Mouse (Mus musculus) neutrophil, adult 65 days (primary cell): ENCODE data around the gene Zfp384. TPM values are rescaled to one million over a fixed set of nuclear protein-coding genes. Genes with fewer than 3 reads are reported as not detected.

Experiments
- total RNA-seq: library from RNA; stranded (reverse); gene quantifications from 2 replicates; pipeline ENCODE4 v1.2.4, GENCODE M21; 2023

Gene Zfp384
- total RNA-seq = 86.5 and 92.3 TPM in 2 replicates

GRCm38 (mm10) chr6:125009129-125009180, at the start of gene Zfp384:
Gene Zfp384 (plus strand): TSS chr6:125009145.

DNA sequence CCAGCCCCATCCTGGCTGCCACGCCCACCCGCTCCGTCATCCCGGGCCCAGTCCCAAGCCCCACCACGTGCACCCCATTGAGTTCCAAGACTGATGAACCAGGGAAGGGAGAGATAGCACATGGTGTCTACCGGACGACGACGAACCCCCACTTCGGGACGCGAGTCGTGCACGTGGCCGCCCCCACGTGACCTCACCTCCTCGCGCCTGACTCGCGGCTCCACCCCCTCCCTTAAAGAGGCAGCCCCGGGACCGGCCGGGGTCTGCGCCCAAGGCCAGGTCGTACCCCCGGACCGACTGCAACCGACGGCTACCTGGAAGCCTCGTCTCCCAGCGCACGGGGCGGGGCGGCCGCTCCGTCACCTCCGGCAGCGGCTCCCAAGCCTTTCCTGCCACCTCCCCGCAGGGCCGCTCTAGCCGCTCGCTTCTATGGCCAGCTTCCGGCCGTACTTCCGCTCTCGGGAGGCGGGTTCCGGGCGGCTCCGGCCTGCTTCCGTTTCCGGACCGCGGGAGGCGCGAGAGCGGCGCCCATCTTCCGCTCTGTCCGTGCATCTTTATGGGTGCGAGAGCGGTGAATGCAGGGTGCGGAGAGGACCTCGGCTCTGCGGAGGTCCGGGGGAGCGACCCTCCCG, 43.7 kb upstream of the Zfp384 start, which contains the start of gene Cops7a:
TSS of gene Cops7a (minus strand) at position 451 of the 632 bp plus-strand sequence.

GRCm38 (mm10) chr6:124996551-124997501, 12.1 kb upstream of the Zfp384 start, which contains the start of gene Pianp:
Gene Pianp (plus strand): TSS chr6:124996694.

DNA sequence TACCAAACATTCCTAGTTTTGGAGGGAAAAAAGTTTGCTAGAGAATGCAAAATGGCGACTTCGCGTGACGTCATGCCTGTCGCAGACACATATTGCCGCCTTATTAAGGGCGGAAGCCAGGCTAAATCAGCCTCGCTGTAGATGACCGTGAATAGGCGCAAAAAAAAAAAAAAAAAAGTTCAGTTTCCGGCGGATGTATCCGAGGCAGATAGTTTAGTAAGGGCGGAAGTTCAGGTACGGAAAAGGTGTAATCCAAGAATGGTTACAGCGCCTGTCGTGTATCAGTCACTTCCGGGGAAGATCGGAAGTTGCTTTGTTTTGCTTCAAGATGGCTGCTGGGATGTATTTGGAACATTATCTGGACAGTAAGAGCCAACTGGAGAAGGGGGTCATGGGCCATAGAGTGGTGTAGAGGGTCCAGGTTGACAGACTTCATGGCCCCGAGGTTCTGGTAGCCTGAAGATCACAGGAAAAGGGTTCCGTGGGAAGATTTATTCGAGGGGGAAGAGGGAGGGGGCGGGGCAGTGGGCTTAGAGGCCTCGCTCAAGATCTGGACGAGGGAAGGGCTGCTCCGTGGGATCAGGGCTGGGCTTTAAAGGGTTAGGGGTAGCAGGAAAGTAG, 30.7 kb downstream of the Zfp384 start, which contains the start of gene Ing4:
TSS of gene Ing4 (plus strand) at position 228 of the 621 bp plus-strand sequence.

DNA sequence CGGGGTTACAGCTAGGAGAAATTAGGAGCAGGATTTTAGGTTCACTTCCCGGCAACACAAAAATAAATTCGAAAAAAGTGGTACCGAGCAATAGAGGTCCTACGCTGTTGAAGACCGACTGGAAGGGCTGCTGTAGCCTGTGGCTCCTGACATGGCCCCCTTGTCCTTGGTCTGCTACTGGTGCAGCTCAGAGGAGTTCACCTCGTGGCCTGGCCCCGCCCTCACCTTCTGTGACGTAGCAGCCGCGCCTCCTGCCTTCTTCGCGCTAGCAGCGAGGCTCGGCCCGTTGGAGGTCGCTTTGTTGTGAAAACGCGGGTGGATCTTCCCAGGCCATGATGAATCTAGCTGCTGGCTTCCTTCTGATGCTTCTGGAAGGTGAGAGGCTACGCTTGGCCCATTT, 40.7 kb downstream of the Zfp384 start, which contains the start of gene Acrbp:
TSS of gene Acrbp (plus strand) at position 12 of the 400 bp plus-strand sequence.

GRCm38 (mm10) chr6:125067571-125067995, 58.6 kb downstream of the Zfp384 start, which contains the start of gene Lpar5:
Gene Lpar5 (plus strand): TSS chr6:125067920.

Other genes with a start within 250 kb of the Zfp384 start
- not detected in 2 replicates for gene Eno2, start 239.5 kb upstream of the Zfp384 start, total RNA-seq
- gene Lrrc23, start 229.4 kb upstream of the Zfp384 start, total RNA-seq = not detected in 2 replicates
- gene Spsb2, start 200.5 kb upstream of the Zfp384 start, total RNA-seq = 17.6 and 18.8 TPM in 2 replicates
- gene Tpi1, start 194.8 kb upstream of the Zfp384 start, total RNA-seq = 109 and 115 TPM in 2 replicates
- 41.6 and 56.4 TPM in 2 replicates for gene Usp5, start 179.7 kb upstream of the Zfp384 start, total RNA-seq
- 41.2 and 59.0 TPM in 2 replicates for gene Cdca3, start 179.6 kb upstream of the Zfp384 start, total RNA-seq
- gene Gnb3, start 168.9 kb upstream of the Zfp384 start, total RNA-seq = not detected in 2 replicates
- 0.36 and 0.76 TPM in 2 replicates for gene P3h3, start 151.4 kb upstream of the Zfp384 start, total RNA-seq
- not detected in 2 replicates for gene Gpr162, start 145.2 kb upstream of the Zfp384 start, total RNA-seq
- gene Cd4, start 120.9 kb upstream of the Zfp384 start, total RNA-seq = 0.88 TPM in 1 of 2 replicates, not detected in the other
- gene Lag3, start 97.4 kb upstream of the Zfp384 start, total RNA-seq = 0.38 and 0.43 TPM in 2 replicates
- gene Ptms, start 89.0 kb upstream of the Zfp384 start, total RNA-seq = 108 and 127 TPM in 2 replicates
- 82.7 and 86.2 TPM in 2 replicates for gene Mlf2, start 77.8 kb upstream of the Zfp384 start, total RNA-seq
- gene Cops7a, start 43.6 kb upstream of the Zfp384 start, total RNA-seq = 15.5 and 17.7 TPM in 2 replicates
- gene Pianp, start 12.5 kb upstream of the Zfp384 start, total RNA-seq = not detected in 2 replicates
- 87.7 and 100 TPM in 2 replicates for gene Ing4, start 30.6 kb downstream of the Zfp384 start, total RNA-seq
- gene Acrbp, start 40.5 kb downstream of the Zfp384 start, total RNA-seq = 7.1 and 8.5 TPM in 2 replicates
- 5.1 and 6.8 TPM in 2 replicates for gene Lpar5, start 58.8 kb downstream of the Zfp384 start, total RNA-seq
- gene Chd4, start 86.8 kb downstream of the Zfp384 start, total RNA-seq = 185 and 239 TPM in 2 replicates
- gene Nop2, start 122.8 kb downstream of the Zfp384 start, total RNA-seq = 13.5 and 20.0 TPM in 2 replicates
- gene Iffo1, start 136.1 kb downstream of the Zfp384 start, total RNA-seq = 24.7 and 34.6 TPM in 2 replicates
- gene Gapdh, start 157.3 kb downstream of the Zfp384 start, total RNA-seq = 693 and 1,543 TPM in 2 replicates
- 167 and 197 TPM in 2 replicates for gene Ncapd2, start 182.6 kb downstream of the Zfp384 start, total RNA-seq
- 32.2 and 40.1 TPM in 2 replicates for gene Mrpl51, start 182.7 kb downstream of the Zfp384 start, total RNA-seq
- 19.8 and 26.2 TPM in 2 replicates for gene Vamp1, start 206.4 kb downstream of the Zfp384 start, total RNA-seq
- 10.2 and 11.2 TPM in 2 replicates for gene Tapbpl, start 222.7 kb downstream of the Zfp384 start, total RNA-seq
- 0.25 and 0.51 TPM in 2 replicates for gene Cd27, start 227.9 kb downstream of the Zfp384 start, total RNA-seq